Mouse (Mus musculus): Measurements from ENCODE around the gene AC161166.1. TPM values are rescaled to one million over a fixed set of nuclear protein-coding genes. Genes with fewer than 3 reads are reported as not detected.

The AC161166.1 gene
- polyA plus RNA-seq, 1 experiment from 2014 or later = 0.32 TPM

GRCm38 (mm10) chr7:24544506-24544905 is 32.3 kb upstream of the AC161166.1 start:
- Histone ChIP-seq H3K36me3 (replicated peaks; ENCODE audit: control insufficient read depth, insufficient read depth, low read depth, low read length) (no peaks in the 10 kb centered on the region), H3K9me3 (replicated peaks; ENCODE audit: control insufficient read depth, low read length) (no peaks in the 10 kb centered on the region), H3K27me3 (ENCODE audit: control insufficient read depth, insufficient read depth, low read length) (no peaks in the 10 kb centered on the region), H3K9ac (replicated peaks; ENCODE audit: low read length) (no peak overlapping the region), H3K4me2 (ENCODE audit: low read depth, low read length) (no peak overlapping the region), H3K27ac (replicated peaks; ENCODE audit: low read depth, low read length) (no peak overlapping the region), H3K4me3 (ENCODE audit: low read depth, low read length) (no peak overlapping the region), H3K4me1 (ENCODE audit: control insufficient read depth, insufficient read depth, low read length) (peaks cover 3% of the 10 kb centered on the region)
- no peak for DNase-seq (ENCODE audit: low spot score)
- 90% methylated on average over 2 of the region's 2 CpGs for WGBS
- ATAC-seq (replicated peaks; ENCODE audit: insufficient number of reproducible peaks, low FRiP score, low TSS enrichment, low read depth) = no peak

DNA sequence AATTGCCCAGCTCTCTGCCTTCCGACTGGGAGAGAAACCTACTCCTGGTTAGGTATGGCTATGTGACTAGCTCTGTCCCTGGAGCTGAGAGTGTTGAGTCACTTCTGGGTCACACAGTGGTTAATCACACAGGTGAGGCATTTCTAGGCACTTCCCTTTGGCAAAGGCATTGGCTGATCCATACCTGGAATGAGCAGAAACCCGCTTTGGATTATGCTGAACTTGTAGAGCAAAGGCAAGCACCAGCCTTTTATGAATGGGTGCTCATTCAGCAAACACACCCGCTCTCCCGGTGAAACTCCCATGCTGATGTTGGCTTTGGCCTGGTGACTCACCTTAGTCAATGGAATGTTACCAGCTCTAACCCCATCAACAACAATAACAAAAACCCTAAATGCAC is 27.4 kb upstream of the AC161166.1 start:
- WGBS = 91% methylated on average over 4 of the region's 4 CpGs
- Histone ChIP-seq H3K9ac (replicated peaks; ENCODE audit: low read length) (no peak overlapping the region), H3K4me1 (ENCODE audit: control insufficient read depth, insufficient read depth, low read length) (no peaks in the 10 kb centered on the region), H3K4me2 (ENCODE audit: low read depth, low read length) (no peak overlapping the region), H3K9me3 (replicated peaks; ENCODE audit: control insufficient read depth, low read length) (no peaks in the 10 kb centered on the region), H3K27me3 (ENCODE audit: control insufficient read depth, insufficient read depth, low read length) (no peaks in the 10 kb centered on the region), H3K4me3 (ENCODE audit: low read depth, low read length) (no peak overlapping the region), H3K27ac (replicated peaks; ENCODE audit: low read depth, low read length) (no peak overlapping the region), H3K36me3 (replicated peaks; ENCODE audit: control insufficient read depth, insufficient read depth, low read depth, low read length) (no peaks in the 10 kb centered on the region)
- ATAC-seq (replicated peaks; ENCODE audit: insufficient number of reproducible peaks, low FRiP score, low TSS enrichment, low read depth) (no peak), DNase-seq (ENCODE audit: low spot score) (no peak)

GRCm38 (mm10) chr7:24538701-24539100 is 26.4 kb upstream of the AC161166.1 start:
- Histone ChIP-seq H3K9ac (replicated peaks; ENCODE audit: low read length) (no peak overlapping the region), H3K36me3 (replicated peaks; ENCODE audit: control insufficient read depth, insufficient read depth, low read depth, low read length) (no peaks in the 10 kb centered on the region; the same call in 1 of the 2 replicates), H3K4me3 (ENCODE audit: low read depth, low read length) (no peak overlapping the region), H3K27me3 (ENCODE audit: control insufficient read depth, insufficient read depth, low read length) (no peaks in the 10 kb centered on the region; the same call in 1 of the 2 replicates), H3K27ac (replicated peaks; ENCODE audit: low read depth, low read length) (no peak overlapping the region), H3K4me1 (ENCODE audit: control insufficient read depth, insufficient read depth, low read length) (peaks cover 3% of the 10 kb centered on the region; the same call in 1 of the 2 replicates), H3K4me2 (ENCODE audit: low read depth, low read length) (no peak overlapping the region; the same call in 1 of the 2 replicates), H3K9me3 (replicated peaks; ENCODE audit: control insufficient read depth, low read length) (no peaks in the 10 kb centered on the region)
- DNase-seq (ENCODE audit: low spot score) (no peak), ATAC-seq (replicated peaks; ENCODE audit: insufficient number of reproducible peaks, low FRiP score, low TSS enrichment, low read depth) (no peak)
- 74% methylated on average over 5 of the region's 5 CpGs for WGBS

GRCm38 (mm10) chr7:24538154-24538553 is 25.9 kb upstream of the AC161166.1 start:
- Histone ChIP-seq H3K27ac (replicated peaks; ENCODE audit: low read depth, low read length) (no peak overlapping the region), H3K27me3 (ENCODE audit: control insufficient read depth, insufficient read depth, low read length) (peaks cover 5% of the 10 kb centered on the region), H3K9me3 (replicated peaks; ENCODE audit: control insufficient read depth, low read length) (no peaks in the 10 kb centered on the region), H3K4me1 (ENCODE audit: control insufficient read depth, insufficient read depth, low read length) (peaks cover 3% of the 10 kb centered on the region; the same call in 1 of the 2 replicates), H3K4me2 (ENCODE audit: low read depth, low read length) (no peak overlapping the region), H3K36me3 (replicated peaks; ENCODE audit: control insufficient read depth, insufficient read depth, low read depth, low read length) (peaks cover 3% of the 10 kb centered on the region), H3K4me3 (ENCODE audit: low read depth, low read length) (no peak overlapping the region), H3K9ac (replicated peaks; ENCODE audit: low read length) (no peak overlapping the region)
- 48% methylated on average over 5 of the region's 5 CpGs for WGBS
- DNase-seq (ENCODE audit: low spot score) = no peak
- no peak for ATAC-seq (replicated peaks; ENCODE audit: insufficient number of reproducible peaks, low FRiP score, low TSS enrichment, low read depth)

- H3K27ac ChIP-seq (replicated peaks; ENCODE audit: low read depth, low read length) = no peak overlapping the region
- WGBS = 80% methylated on average over 5 of the region's 5 CpGs
- H3K4me2 ChIP-seq (ENCODE audit: low read depth, low read length) = no peak overlapping the region
Measured at GRCm38 (mm10) chr7:24537591-24537990, 25.3 kb upstream of the AC161166.1 start.

GRCm38 (mm10) chr7:24537081-24537480 is 24.8 kb upstream of the AC161166.1 start:
- Histone ChIP-seq H3K4me2 (ENCODE audit: low read depth, low read length) (no peak overlapping the region), H3K27ac (replicated peaks; ENCODE audit: low read depth, low read length) (no peak overlapping the region), H3K9ac (replicated peaks; ENCODE audit: low read length) (no peak overlapping the region), H3K36me3 (replicated peaks; ENCODE audit: control insufficient read depth, insufficient read depth, low read depth, low read length) (peaks cover 3% of the 10 kb centered on the region), H3K4me1 (ENCODE audit: control insufficient read depth, insufficient read depth, low read length) (peaks cover 3% of the 10 kb centered on the region; the same call in 1 of the 2 replicates), H3K4me3 (ENCODE audit: low read depth, low read length) (no peak overlapping the region), H3K27me3 (ENCODE audit: control insufficient read depth, insufficient read depth, low read length) (peaks cover 6% of the 10 kb centered on the region), H3K9me3 (replicated peaks; ENCODE audit: control insufficient read depth, low read length) (no peaks in the 10 kb centered on the region)
- DNase-seq (ENCODE audit: low spot score) = no peak
- WGBS = 84% methylated on average over 4 of the region's 4 CpGs
- no peak for ATAC-seq (replicated peaks; ENCODE audit: insufficient number of reproducible peaks, low FRiP score, low TSS enrichment, low read depth)

More at GRCm38 (mm10) chr7:24537591-24537990, 25.3 kb upstream of the AC161166.1 start:
- no peaks in the 10 kb centered on the region for H3K9me3 ChIP-seq (replicated peaks; ENCODE audit: control insufficient read depth, low read length)
- H3K4me1 ChIP-seq (ENCODE audit: control insufficient read depth, insufficient read depth, low read length) = peaks cover 3% of the 10 kb centered on the region; the same call in 1 of the 2 replicates
- H3K27me3 ChIP-seq (ENCODE audit: control insufficient read depth, insufficient read depth, low read length) = peaks cover 6% of the 10 kb centered on the region
- DNase-seq (ENCODE audit: low spot score) = no peak
- H3K9ac ChIP-seq (replicated peaks; ENCODE audit: low read length) = no peak overlapping the region
- H3K36me3 ChIP-seq (replicated peaks; ENCODE audit: control insufficient read depth, insufficient read depth, low read depth, low read length) = peaks cover 3% of the 10 kb centered on the region
- ATAC-seq (replicated peaks; ENCODE audit: insufficient number of reproducible peaks, low FRiP score, low TSS enrichment, low read depth) = no peak
- H3K4me3 ChIP-seq (ENCODE audit: low read depth, low read length) = no peak overlapping the region

GRCm38 (mm10) chr7:24534301-24534700 is 22.0 kb upstream of the AC161166.1 start:
- Histone ChIP-seq H3K36me3 (replicated peaks; ENCODE audit: control insufficient read depth, insufficient read depth, low read depth, low read length) (peaks cover 3% of the 10 kb centered on the region), H3K9ac (replicated peaks; ENCODE audit: low read length) (no peak overlapping the region), H3K27ac (replicated peaks; ENCODE audit: low read depth, low read length) (no peak overlapping the region), H3K9me3 (replicated peaks; ENCODE audit: control insufficient read depth, low read length) (no peaks in the 10 kb centered on the region), H3K4me3 (ENCODE audit: low read depth, low read length) (no peak overlapping the region), H3K4me2 (ENCODE audit: low read depth, low read length) (peak overlapping the region; percentile 16; the same call in 1 of the 2 replicates), H3K27me3 (ENCODE audit: control insufficient read depth, insufficient read depth, low read length) (peaks cover 6% of the 10 kb centered on the region), H3K4me1 (ENCODE audit: control insufficient read depth, insufficient read depth, low read length) (peaks cover 3% of the 10 kb centered on the region; the same call in 1 of the 2 replicates)
- DNase-seq (ENCODE audit: low spot score) (no peak), ATAC-seq (replicated peaks; ENCODE audit: insufficient number of reproducible peaks, low FRiP score, low TSS enrichment, low read depth) (no peak)
- 23% methylated on average over 19 of the region's 19 CpGs for WGBS

DNA sequence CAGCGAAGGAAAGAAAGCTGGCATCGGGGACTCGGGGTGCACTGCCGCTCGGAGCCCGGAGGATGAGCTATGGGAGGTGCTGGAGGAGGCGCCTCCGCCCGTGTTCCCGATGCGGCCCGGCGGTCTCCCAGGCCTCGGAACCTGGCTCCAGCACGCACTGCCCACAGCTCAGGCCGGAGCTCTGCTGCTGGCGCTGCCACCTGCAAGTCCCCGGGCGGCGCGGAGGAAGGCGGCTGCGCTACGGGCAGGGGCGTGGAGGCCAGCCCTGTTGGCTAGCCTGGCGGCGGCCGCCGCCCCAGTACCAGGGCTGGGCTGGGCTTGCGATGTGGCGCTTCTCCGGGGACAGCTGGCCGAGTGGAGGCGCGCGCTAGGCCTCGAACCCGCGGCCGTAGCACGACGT is 21.6 kb upstream of the AC161166.1 start:
- H3K9me3 ChIP-seq (replicated peaks; ENCODE audit: control insufficient read depth, low read length) = no peaks in the 10 kb centered on the region
- DNase-seq (ENCODE audit: low spot score) (no peak), ATAC-seq (replicated peaks; ENCODE audit: insufficient number of reproducible peaks, low FRiP score, low TSS enrichment, low read depth) (no peak)
- WGBS = 19% methylated on average over 42 of the region's 42 CpGs
- peaks cover 3% of the 10 kb centered on the region; the same call in 1 of the 2 replicates for H3K4me1 ChIP-seq (ENCODE audit: control insufficient read depth, insufficient read depth, low read length)
- H3K27ac ChIP-seq (replicated peaks; ENCODE audit: low read depth, low read length) = no peak overlapping the region
- H3K9ac ChIP-seq (replicated peaks; ENCODE audit: low read length) = no peak overlapping the region
- H3K36me3 ChIP-seq (replicated peaks; ENCODE audit: control insufficient read depth, insufficient read depth, low read depth, low read length) = peaks cover 3% of the 10 kb centered on the region
- H3K4me2 ChIP-seq (ENCODE audit: low read depth, low read length) = peak overlapping the region; percentile 16; the same call in 1 of the 2 replicates
- peaks cover 6% of the 10 kb centered on the region for H3K27me3 ChIP-seq (ENCODE audit: control insufficient read depth, insufficient read depth, low read length)
- H3K4me3 ChIP-seq (ENCODE audit: low read depth, low read length) = no peak overlapping the region
